Mouse (Mus musculus) adrenal gland, postnatal 4 days (tissue): ENCODE measurements around the gene Gm10696. TPM values are rescaled to one million over a fixed set of nuclear protein-coding genes. Genes with fewer than 3 reads are reported as not detected.
"Not testable (repeated sequence)": the region's sequence is repeated elsewhere in the genome, so short reads cannot be mapped to it uniquely, and the experiment has no call there.

ENCODE experiments used
- DNase-seq, 2 experiments: peaks; one replicate each; pipeline ENCODE4 v3.0.0; 2021 to 2022; ENCODE audit warnings: low spot score in 2 of 2, mixed read lengths in 2 of 2
- long read RNA-seq, 2 experiments: library from polyadenylated mRNA; stranded (forward); transcript quantifications; one replicate each; pipeline ENCODE4 v2.0.0; 2021
- total RNA-seq, 2 experiments: library from RNA; stranded (reverse); gene quantifications; 2 replicates each; pipeline ENCODE4 v1.2.3; 2021

Gm10696 gene
- total RNA-seq = not detected
- long read RNA-seq, experiment 1 = 0 reads
- long read RNA-seq, experiment 2 = 0 reads

- not testable (repeated sequence) for DNase-seq
These were observed at the start of gene Gm10696 for GRCm38 (mm10) chr3:94178093-94178492. Gm10696 (minus strand) TSS chr3:94178193.

- DNase-seq = not testable (repeated sequence)
These were observed 18.4 kb upstream of the Gm10696 start, which contains the start of gene Gm5286 for GRCm38 (mm10) chr3:94196414-94196813. Gm5286 (plus strand) TSS chr3:94196714.

GRCm38 (mm10) chr3:94167351-94167750 is 10.6 kb downstream of the Gm10696 start:
- not testable (repeated sequence) for DNase-seq

Other genes with a start within 250 kb of the Gm10696 start
- gene Gm9117, start 234.7 kb downstream of the Gm10696 start, total RNA-seq = not detected
- gene Tdpoz5, start 216.9 kb downstream of the Gm10696 start, total RNA-seq = not detected
- gene Gm9125, start 123.3 kb downstream of the Gm10696 start, total RNA-seq = not detected
- not detected for gene Gm10697, start 105.5 kb downstream of the Gm10696 start, total RNA-seq
- not detected for gene Gm5286, start 18.5 kb upstream of the Gm10696 start, total RNA-seq
- gene Gm4778, start 85.8 kb upstream of the Gm10696 start, total RNA-seq = not detected
- gene Them4, start 131.9 kb upstream of the Gm10696 start, total RNA-seq = 1 to 10 TPM; 9.0 to 9.8 TPM
- gene Them5, start 163.9 kb upstream of the Gm10696 start, total RNA-seq = not detected
- under 1 TPM; 0.62 to 0.67 TPM for gene C2cd4d, start 184.2 kb upstream of the Gm10696 start, total RNA-seq
- gene Rorc, start 194.6 kb upstream of the Gm10696 start, total RNA-seq = 10 to 100 TPM; 17.7 to 18.9 TPM
- 1 to 10 TPM in 1 of 2 experiments, under 1 TPM in 1; 0.78 to 1.3 TPM for gene Lingo4, start 220.3 kb upstream of the Gm10696 start, total RNA-seq
- gene Tdrkh, start 235.1 kb upstream of the Gm10696 start, total RNA-seq = 10 to 100 TPM; 10.5 to 15.1 TPM